Mouse (Mus musculus) brain, adult 2 months (tissue): ENCODE results near the gene Trir.
A peak's percentile ranks its signal among the peaks of the same experiment; 100 is the strongest.

Experiments used
- DNase-seq: peaks from one replicate; pipeline ENCODE4 v3.0.0; 2011; ENCODE audit warnings: low read depth, low spot score

Gene Trir

DNA sequence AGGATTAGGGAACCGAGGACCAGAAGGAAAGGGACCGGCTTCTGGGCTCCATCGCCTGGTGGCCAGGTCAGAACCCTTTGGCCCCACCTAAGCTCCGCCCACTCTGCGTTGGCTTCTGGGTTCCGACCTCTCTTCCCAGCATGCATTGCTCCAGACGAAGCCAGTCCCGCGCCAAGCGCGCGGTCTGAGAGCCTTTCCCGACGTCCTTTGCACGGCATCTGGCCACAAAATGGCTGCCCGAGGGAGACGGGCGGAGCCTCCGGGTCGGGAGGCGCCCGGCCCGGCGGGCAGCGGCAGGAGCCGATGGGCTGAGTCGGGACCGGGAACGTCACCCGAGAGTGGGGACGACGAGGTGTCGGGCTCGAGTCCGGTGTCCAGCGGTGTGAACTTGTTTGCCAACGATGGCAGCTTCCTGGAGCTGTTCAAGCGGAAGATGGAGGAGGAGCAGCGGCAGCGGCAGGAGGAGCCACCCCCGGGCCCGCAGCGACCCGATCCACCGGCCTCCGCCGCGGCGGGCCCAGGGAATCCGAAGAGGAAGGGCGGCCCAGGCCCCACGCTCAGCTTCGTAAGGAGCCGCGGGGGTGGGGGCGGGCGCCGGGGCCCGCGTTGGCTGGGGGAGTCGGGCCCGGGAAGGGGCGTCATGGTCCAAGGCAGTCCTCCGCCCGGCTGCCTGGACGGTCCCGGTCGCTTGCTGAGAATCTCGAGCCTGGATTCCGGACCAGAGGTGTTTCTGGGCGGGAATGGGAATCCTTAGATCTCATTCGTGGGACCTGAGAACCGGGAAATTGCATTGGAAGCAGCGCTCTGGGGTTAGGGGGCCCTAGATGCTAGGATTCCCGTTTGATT, at the start of gene Trir:
Trir (plus strand) TSS at position 154 of the 846 bp plus-strand sequence.
- peak; percentile 99 for DNase-seq

GRCm38 (mm10) chr8:84977435-84978247, 49.0 kb upstream of the Trir start:
- peak; percentile 74 for DNase-seq

DNA sequence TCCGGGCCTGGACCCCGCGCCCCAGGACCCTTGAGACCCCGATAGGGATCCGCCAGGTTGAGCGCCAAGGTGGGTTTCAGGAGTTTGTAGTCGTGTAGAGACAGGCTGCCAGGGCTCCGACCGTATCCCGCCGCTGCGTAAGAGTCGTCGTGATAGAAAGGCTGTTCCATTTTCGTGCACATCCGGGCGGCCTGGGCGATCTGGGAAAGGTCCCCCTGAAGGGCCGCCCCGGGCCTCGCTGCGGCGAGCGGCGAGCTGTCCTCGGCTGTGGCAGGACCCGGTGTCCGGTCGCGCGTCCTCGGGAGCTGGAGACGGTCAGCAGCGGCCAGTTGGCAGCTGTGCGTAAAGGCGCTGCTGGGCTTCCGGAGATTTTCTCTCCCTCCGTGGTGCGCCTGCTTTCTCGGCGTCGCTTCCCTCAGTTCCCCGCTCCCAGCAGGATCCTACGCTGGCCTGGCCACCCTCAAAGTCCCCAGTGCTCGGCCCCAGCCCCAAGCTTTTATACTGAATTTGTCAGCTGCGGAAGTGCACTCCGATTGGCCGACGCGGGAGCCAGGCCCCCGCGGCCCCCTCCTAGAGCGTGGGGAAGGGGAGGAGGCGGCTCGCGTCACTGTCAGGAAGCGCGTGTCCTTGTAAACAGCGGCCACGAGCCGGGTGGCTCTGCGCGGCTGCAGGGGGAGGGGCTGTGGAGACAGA, 48.2 kb upstream of the Trir start, which contains the start of gene Junb:
Junb (minus strand) TSS at position 471 of the 693 bp plus-strand sequence.
- peak; percentile 98 for DNase-seq

- peak; percentile 99 for DNase-seq
These were observed 46.8 kb upstream of the Trir start for GRCm38 (mm10) chr8:84979599-84980421.

- DNase-seq = peak; percentile 69
These were observed 45.8 kb upstream of the Trir start for GRCm38 (mm10) chr8:84980622-84981358.

DNA sequence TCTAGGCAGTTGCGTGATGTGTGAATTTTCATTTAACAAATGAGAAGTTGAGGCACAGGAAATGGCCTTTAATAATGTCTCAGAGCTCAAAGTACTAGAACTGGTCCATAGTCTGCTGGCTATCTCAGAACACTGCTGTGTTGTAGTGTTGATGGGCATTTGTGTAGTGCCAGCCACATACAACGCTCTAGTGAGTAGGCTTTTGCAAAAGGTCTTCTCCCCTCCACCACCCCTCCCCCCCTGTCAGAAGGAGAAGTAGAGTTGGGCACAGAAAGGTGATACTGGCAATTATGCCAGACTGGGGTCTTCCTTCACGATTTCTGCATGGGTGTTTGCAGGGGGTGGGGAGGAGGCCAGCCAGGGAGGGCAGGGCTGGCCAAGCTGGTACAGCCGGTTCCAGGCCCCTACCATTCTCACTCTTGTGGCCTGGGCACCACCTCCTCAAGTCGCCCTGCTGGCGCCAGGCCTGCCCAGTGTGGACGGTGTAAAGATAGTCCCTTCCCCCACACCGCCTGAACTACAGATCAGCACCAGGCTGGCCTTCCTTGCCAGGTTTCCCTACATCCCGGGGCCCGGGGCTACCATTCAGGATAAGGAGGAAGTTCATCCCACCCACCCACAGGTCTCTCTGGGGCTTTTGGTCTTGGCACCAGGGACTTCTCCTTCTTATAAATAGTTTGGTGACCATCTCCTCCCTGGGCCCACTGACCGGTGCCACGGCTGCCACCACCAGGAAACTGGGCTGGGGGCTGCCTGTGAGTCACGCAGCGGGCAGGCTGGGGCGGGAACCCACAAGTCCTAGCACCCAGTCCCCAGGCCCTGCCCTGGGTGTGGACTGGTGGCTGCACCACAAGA, 44.8 kb upstream of the Trir start:
- no peak for DNase-seq

GRCm38 (mm10) chr8:84982499-84983011, 44.1 kb upstream of the Trir start:
- no peak for DNase-seq

DNA sequence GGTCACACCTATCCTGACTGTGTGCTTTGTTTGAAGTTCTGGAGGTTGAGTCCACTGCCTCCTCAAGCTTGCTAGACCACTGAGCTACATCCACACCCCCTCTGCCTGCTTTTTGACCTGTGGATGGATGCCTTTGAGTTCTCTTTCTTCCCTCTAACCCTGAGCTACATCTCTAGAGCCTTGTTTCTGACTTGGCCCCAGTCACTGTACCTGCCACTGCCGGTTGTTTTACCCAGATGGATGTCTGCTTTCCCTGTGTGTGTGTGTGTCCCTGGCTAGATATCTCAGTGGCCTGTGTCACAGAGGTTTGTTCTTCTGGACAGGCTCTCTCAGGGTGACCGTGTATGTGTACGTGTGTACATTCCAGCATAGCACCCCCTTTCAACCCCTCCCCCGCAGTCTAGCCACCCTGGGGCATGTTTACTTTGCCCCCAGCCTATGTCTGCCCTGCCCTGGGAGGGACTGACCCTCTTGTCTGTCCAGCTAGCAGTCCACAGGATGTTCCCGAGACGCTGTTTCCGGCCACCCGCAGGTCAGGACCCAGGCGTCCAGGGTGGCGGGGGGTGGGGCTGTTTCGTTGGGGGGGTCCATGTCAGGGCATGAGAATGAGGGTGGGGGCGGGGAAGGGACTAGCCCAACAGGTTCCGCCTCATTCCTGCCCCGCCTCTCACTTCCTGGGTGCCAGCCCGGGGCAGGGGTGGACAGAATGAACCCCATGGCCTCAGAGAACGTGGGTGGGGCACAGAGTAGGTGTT, 42.2 kb upstream of the Trir start:
- DNase-seq = no peak

GRCm38 (mm10) chr8:84985049-84985683, 41.5 kb upstream of the Trir start:
- DNase-seq = no peak

DNA sequence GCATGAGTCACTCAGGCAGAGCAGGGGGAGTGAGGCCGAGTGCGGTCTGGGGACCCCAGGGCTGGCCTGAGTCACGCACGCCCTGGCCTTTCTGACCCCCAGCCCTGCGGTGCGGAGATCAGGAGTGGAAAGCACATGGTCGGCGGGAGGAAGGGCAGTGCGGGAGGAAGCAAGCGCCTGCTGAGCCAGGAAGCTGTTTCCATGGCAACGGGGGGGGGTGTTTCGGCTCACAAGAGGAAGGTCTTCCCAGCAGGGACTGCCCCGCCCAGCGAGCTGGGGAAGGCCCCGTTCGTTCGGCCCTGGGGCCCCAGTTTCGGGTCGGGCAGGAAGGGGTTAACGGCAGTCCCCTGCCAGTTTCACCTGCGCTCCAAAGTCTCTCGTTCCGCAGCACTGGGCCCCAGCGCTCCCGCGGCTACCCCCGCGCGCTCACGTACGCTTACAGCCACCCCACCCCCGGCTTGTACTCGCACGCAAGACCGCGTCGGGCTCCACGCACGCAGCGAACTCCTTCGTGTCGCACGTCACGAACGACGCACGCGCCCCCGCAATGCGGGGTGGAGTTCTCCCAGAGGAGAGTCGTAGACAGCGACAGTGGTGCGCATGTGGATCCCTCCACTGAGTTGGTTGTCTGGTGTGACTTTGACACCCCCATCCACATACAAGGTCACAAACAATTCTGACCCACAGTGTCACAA, 40.8 kb upstream of the Trir start:
- DNase-seq = peak; percentile 99

GRCm38 (mm10) chr8:84986379-84986945, 40.2 kb upstream of the Trir start:
- no peak for DNase-seq

DNA sequence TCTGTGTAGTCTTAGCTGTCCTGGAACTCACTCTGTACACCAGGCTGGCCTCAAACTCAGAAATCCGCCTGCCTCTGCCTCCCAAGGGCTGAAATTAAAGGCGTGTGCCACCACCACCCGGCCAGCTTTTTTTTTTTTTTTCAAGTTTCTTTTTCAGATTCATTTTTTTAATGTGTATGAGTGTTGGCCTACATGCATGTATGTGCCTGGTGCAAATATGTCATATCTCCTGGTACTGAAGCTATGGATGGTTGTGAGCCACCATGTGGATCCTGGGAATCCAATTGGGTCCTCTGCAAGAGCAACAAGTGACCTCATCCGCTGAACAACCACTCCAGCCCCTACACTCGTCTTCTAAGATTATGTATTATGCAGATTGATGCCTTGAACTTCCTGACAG, 39.2 kb upstream of the Trir start:
- DNase-seq = no peak

DNA sequence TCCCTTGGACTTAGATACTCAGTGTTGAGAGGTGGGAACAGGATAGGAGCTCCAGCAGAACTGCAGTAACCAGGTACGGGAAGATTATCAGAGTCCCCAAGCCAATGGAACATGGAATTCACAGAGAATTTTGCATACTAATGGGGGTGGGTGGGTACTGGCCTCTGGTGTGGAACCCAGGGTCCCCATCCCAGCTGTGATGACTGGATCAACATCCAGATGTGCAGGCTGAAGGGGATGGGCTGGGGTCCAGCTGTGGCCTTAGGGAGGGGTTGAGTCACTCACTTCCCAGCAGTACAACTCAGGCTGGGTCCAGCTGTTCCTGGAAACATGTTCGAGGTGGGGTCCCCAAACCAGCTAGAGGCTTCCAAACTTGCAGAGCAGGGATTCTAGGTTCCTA, 38.7 kb upstream of the Trir start:
- DNase-seq = no peak

DNA sequence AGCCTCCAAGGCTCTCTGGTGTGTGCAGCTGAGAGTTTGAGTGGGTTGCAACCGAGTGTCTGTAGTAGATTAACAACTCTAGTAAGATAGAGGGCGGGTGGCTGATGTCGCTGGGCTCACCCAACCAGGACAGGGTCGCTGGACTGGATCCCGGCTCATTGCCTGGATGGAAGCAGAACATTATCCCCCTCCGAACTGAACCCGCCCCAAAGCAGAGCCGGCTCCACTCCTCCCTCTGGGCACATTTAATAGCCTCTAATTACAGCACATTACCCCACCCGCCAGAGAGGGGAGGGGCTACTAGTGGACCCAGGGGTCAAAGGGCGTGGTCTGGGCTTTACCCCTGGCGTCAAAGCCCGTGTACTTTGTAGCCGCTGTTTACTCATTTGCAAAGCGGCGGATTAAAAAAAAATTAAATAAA, 37.3 kb upstream of the Trir start:
- DNase-seq = no peak

DNA sequence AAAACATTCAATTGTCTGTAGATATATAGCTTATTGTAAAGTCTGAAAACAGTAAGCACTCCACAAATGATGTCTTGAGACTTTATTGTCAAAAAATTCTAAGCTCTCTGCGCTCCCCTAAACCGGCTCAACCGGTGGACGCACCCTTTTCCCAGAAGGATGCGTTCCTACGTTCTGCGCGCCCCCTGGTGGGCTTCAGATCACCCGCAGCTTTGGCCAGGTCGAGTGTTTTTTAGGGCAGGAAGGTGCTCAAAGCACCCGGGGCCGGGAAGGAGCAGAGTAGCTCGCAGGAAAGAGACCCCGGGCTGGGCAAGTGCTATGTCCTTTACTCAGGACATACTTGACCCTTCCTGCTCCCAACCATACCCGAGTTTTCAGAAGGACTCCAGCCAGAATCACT, 36.8 kb upstream of the Trir start:
- peak; percentile 93 for DNase-seq

DNA sequence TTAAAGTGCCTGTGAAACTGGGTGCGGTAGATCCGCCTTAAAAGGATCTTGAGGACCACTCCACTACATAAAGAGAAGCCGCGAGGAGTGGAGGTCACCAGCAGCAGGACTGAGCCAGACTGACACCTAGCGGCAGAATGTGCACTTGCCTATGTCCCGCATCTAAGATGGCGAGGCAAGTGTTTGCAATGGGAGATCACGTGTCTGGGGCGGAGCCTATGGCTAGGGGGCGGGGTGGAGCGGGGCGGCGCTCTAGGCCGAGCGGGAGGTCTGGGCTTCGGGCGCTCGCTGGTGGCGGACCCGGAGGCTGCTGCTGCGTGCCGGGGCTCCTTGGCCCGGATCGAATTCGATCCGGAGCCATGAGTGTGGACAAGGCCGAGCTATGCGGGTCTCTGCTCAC, 36.3 kb upstream of the Trir start, which contains the start of gene Hook2:
Hook2 (plus strand) TSS at position 255 of the 400 bp plus-strand sequence.
- peak; percentile 99 for DNase-seq

- peak; percentile 65 for DNase-seq
These were observed 35.8 kb upstream of the Trir start for GRCm38 (mm10) chr8:84990836-84991235.
